Mouse (Mus musculus) c-Kit-positive CD71-positive TER-119-positive erythroid progenitor cells, embryonic 14.5 days (primary cell): ENCODE results near the gene Aars.
"Not testable (repeated sequence)": the region's sequence is repeated elsewhere in the genome, so short reads cannot be mapped to it uniquely, and the experiment has no call there.

ENCODE experiments used
- DNase-seq: peaks from one replicate; pipeline ENCODE4 v3.0.0-alpha.2; 2013; ENCODE audit warnings: low spot score

Gene Aars

GRCm38 (mm10) chr8:111094719-111095302 lies 61.9 kb downstream of the Aars start:
- DNase-seq = not testable (repeated sequence)
